Mouse (Mus musculus) stomach, postnatal 0 days (tissue): ENCODE measurements around the gene Supt4a. TPM values are rescaled to one million over a fixed set of nuclear protein-coding genes. Genes with fewer than 3 reads are reported as not detected.
A peak's percentile ranks its signal among the peaks of the same experiment; 100 is the strongest.

Experiments used
- ATAC-seq: fragments of 200-750 bp; cut with Nextera tagmentation; 2 replicates; pipeline ENCODE4 v1.8.0; 2017; ENCODE audit not compliant: low FRiP score, low TSS enrichment
- DNase-seq: peaks from one replicate; pipeline ENCODE4 v3.0.0-alpha.2; 2016; ENCODE audit warnings: low spot score
- H3K27ac ChIP-seq: fragments of 300-500 bp; sonication (generic); replicated peaks from 2 replicates; pipeline ENCODE4 v1.5.1; 2014; ENCODE audit warnings: mild to moderate bottlenecking, control low read depth
- H3K27me3 ChIP-seq: fragments of 300-500 bp; sonication (generic); 2 replicates; pipeline ENCODE4 v1.6.1; 2014; ENCODE audit warnings: low read length; ENCODE audit not compliant: control insufficient read depth, insufficient read depth
- H3K36me3 ChIP-seq: fragments of 300-500 bp; sonication (generic); 2 replicates; pipeline ENCODE4 v1.6.1; 2014; ENCODE audit warnings: low read length, mixed read lengths; ENCODE audit not compliant: control insufficient read depth, insufficient read depth
- H3K4me1 ChIP-seq: fragments of 300-500 bp; sonication (generic); replicated peaks from 2 replicates; pipeline ENCODE4 v1.6.1; 2014; ENCODE audit warnings: antibody characterized with exemption; ENCODE audit not compliant: control insufficient read depth, insufficient read depth
- H3K4me2 ChIP-seq: fragments of 300-500 bp; sonication (generic); replicated peaks from 2 replicates; pipeline ENCODE4 v1.6.1; 2014; ENCODE audit warnings: low read depth, mild to moderate bottlenecking, control low read depth, moderate library complexity
- H3K4me3 ChIP-seq: fragments of 300-500 bp; sonication (generic); 2 replicates; pipeline ENCODE4 v1.5.1; 2014; ENCODE audit warnings: low read depth, low read length, control low read depth
- H3K9ac ChIP-seq: fragments of 300-500 bp; sonication (generic); 2 replicates; pipeline ENCODE4 v1.6.1; 2014; ENCODE audit warnings: mild to moderate bottlenecking, low read length, control low read depth, mixed read lengths
- H3K9me3 ChIP-seq: fragments of 300-500 bp; sonication (generic); 2 replicates; pipeline ENCODE4 v1.6.1; 2016; ENCODE audit warnings: low read length; ENCODE audit not compliant: control insufficient read depth
- CTCF ChIP-seq: IDR thresholded peaks from 2 replicates; pipeline ENCODE4 v1.5.1; 2016; ENCODE audit warnings: antibody characterized with exemption, low read depth, mild to moderate bottlenecking, moderate library complexity
- EP300 ChIP-seq: optimal IDR thresholded peaks from 2 replicates; pipeline ENCODE3; 2016; ENCODE audit warnings: antibody characterized with exemption
- WGBS: fragments of 180-500 bp; shearing (Covaris S2); extraction: QIAGEN DNeasy Blood & Tissue Kit; methylation state at CpG from one replicate; pipeline ENCODE4 v1.1.7; 2014; 5-methylcytosine and 5-hydroxymethylcytosine counted together
- polyA plus RNA-seq: library from polyadenylated mRNA; unstranded; fragments of >200 nt; fragmentation: Nextera tagmentation; extraction: Ambion mirVana; gene quantifications from 2 replicates; pipeline ENCODE4 v1.2.1, GENCODE M21; 2015

Gene Supt4a
- polyA plus RNA-seq, 1 experiment from 2014 or later, result 119 TPM

GRCm38 (mm10) chr11:87747716-87748115 is 10.4 kb downstream of the Supt4a start:
- 90% methylated on average over 7 of the region's 7 CpGs for WGBS
- no peak overlapping the region for H3K27ac ChIP-seq
- H3K36me3 ChIP-seq, result peaks cover 9% of the 10 kb centered on the region
- H3K4me3 ChIP-seq, result no peak overlapping the region
- no peaks in the 10 kb centered on the region for H3K27me3 ChIP-seq
- H3K4me2 ChIP-seq, result no peak overlapping the region
- no peak overlapping the region for H3K9ac ChIP-seq
- H3K9me3 ChIP-seq, result no peaks in the 10 kb centered on the region
- no peak for TF ChIP-seq EP300
- no peak for TF ChIP-seq CTCF
- ATAC-seq (no peak), DNase-seq (no peak)
- no peaks in the 10 kb centered on the region for H3K4me1 ChIP-seq

GRCm38 (mm10) chr11:87748132-87749119 is 11.1 kb downstream of the Supt4a start:
- peaks cover 9% of the 10 kb centered on the region for H3K36me3 ChIP-seq
- 34% methylated on average over 19 of the region's 19 CpGs for WGBS
- ATAC-seq (no peak), DNase-seq (no peak)
- H3K9ac ChIP-seq, result no peak overlapping the region
- H3K27ac ChIP-seq, result peak overlapping the region; percentile 5; the same call in 1 of the 2 replicates
- no peak overlapping the region for H3K4me3 ChIP-seq
- H3K4me1 ChIP-seq, result no peaks in the 10 kb centered on the region
- TF ChIP-seq CTCF, result no peak
- no peak for TF ChIP-seq EP300
- H3K27me3 ChIP-seq, result no peaks in the 10 kb centered on the region
- no peaks in the 10 kb centered on the region for H3K9me3 ChIP-seq
- peak overlapping the region; percentile 23 for H3K4me2 ChIP-seq

- Histone ChIP-seq H3K27me3 (no peaks in the 10 kb centered on the region), H3K4me2 (no peak overlapping the region), H3K9ac (no peak overlapping the region), H3K36me3 (peaks cover 5% of the 10 kb centered on the region; the same call in 1 of the 2 replicates), H3K4me1 (no peaks in the 10 kb centered on the region), H3K4me3 (no peak overlapping the region), H3K9me3 (no peaks in the 10 kb centered on the region), H3K27ac (peak overlapping the region; percentile 5; the same call in 1 of the 2 replicates)
- no peak for TF ChIP-seq EP300
- TF ChIP-seq CTCF, result no peak
- 34% methylated on average over 18 of the region's 18 CpGs for WGBS
- DNase-seq (no peak), ATAC-seq (peak; percentile 53; the same call in 1 of the 2 replicates)
Measured at GRCm38 (mm10) chr11:87749192-87750042, 12.1 kb downstream of the Supt4a start.

GRCm38 (mm10) chr11:87750043-87750421 is 12.7 kb downstream of the Supt4a start:
- no peak for TF ChIP-seq EP300
- TF ChIP-seq CTCF, result no peak
- Histone ChIP-seq H3K4me2 (no peak overlapping the region), H3K9me3 (no peaks in the 10 kb centered on the region), H3K36me3 (0 out of 2 replicates have a peak, but pooled peaks cover under 1% of the 10 kb centered on the region), H3K9ac (no peak overlapping the region), H3K4me3 (no peak overlapping the region), H3K27me3 (no peaks in the 10 kb centered on the region), H3K4me1 (no peaks in the 10 kb centered on the region), H3K27ac (no peak overlapping the region)
- DNase-seq (no peak), ATAC-seq (no peak)
- WGBS, result 76% methylated on average over 11 of the region's 11 CpGs

GRCm38 (mm10) chr11:87750521-87750920 is 13.2 kb downstream of the Supt4a start:
- 65% methylated on average over 3 of the region's 3 CpGs for WGBS
- H3K4me3 ChIP-seq, result no peak overlapping the region
- TF ChIP-seq CTCF, result no peak
- TF ChIP-seq EP300, result no peak
- H3K9me3 ChIP-seq, result no peaks in the 10 kb centered on the region
- ATAC-seq (no peak), DNase-seq (no peak)
- no peaks in the 10 kb centered on the region for H3K4me1 ChIP-seq
- H3K27me3 ChIP-seq, result no peaks in the 10 kb centered on the region
- H3K9ac ChIP-seq, result no peak overlapping the region
- no peak overlapping the region for H3K27ac ChIP-seq
- no peaks in the 10 kb centered on the region for H3K36me3 ChIP-seq
- H3K4me2 ChIP-seq, result no peak overlapping the region
